Mouse (Mus musculus) C2C12 (cell line): ENCODE data around the gene Pde6g.

ENCODE experiments used
- CEBPB ChIP-seq: IDR thresholded peaks from one replicate; pipeline ENCODE4 v1.6.1; 2011; ENCODE audit warnings: low read depth, mild to moderate bottlenecking, control low read depth, moderate library complexity
- CTCF ChIP-seq: IDR thresholded peaks from one replicate; pipeline ENCODE4 v1.5.1; 2011; ENCODE audit not compliant: control insufficient read depth, insufficient read depth, insufficient read length
- FOSL1 ChIP-seq: IDR thresholded peaks from one replicate; pipeline ENCODE4 v1.8.0; 2011; ENCODE audit warnings: mild to moderate bottlenecking, low read length; ENCODE audit not compliant: poor library complexity, insufficient read depth, severe bottlenecking
- MAX ChIP-seq: IDR thresholded peaks from one replicate; pipeline ENCODE4 v1.6.1; 2011; ENCODE audit warnings: mild to moderate bottlenecking, control low read depth
- USF1 ChIP-seq: IDR thresholded peaks from one replicate; pipeline ENCODE4 v1.6.1; 2011; ENCODE audit warnings: low read depth, mild to moderate bottlenecking, control low read depth, moderate library complexity

- TF ChIP-seq FOSL1: no peak
- TF ChIP-seq CTCF: no peak
- no peak for TF ChIP-seq MAX
- TF ChIP-seq USF1: no peak
- TF ChIP-seq CEBPB: no peak
Measured at GRCm38 (mm10) chr11:120498891-120499290, 45.6 kb upstream of the Pde6g start.
